Mouse (Mus musculus): Measurements from ENCODE around the gene Dpp6.

DNA sequence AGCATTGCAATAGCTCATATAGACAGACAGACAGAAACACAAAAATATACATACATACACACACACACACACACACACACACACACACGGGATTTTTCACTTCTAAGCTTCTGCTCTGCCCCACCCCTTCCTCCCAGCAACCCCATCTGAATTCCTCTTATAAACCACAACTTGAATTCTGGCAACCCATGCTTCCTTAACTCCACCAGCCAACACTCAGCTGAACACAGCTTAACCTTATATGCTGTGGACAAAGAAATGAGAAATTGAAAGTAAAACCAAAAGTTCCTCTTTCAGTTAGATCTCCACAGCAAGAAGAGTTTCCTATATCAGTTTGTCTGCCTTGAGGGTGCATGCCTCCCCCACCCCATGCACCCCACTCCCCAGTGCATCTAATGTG, 378.0 kb downstream of the Dpp6 start:
- no peak for TF ChIP-seq CTCF (IDR thresholded peaks at IDR 0.05; ENCODE audit: low read depth, low read length)
- TF ChIP-seq GATA1 (IDR thresholded peaks at IDR 0.05; ENCODE audit: borderline replicate concordance, low read length), result no peak
- TF ChIP-seq TAL1 (conservative IDR thresholded peaks at IDR 0.05; ENCODE audit: low read depth, low read length), result no peak

Data from G1E (cell line).